Mouse (Mus musculus): ENCODE measurements around the gene Marco. TPM values are rescaled to one million over a fixed set of nuclear protein-coding genes. Genes with fewer than 3 reads are reported as not detected.

The Marco gene
- polyA plus RNA-seq (2016; fragmentation: Nextera tagmentation; extraction: Ambion mirVana), result not detected in 2 replicates

DNA sequence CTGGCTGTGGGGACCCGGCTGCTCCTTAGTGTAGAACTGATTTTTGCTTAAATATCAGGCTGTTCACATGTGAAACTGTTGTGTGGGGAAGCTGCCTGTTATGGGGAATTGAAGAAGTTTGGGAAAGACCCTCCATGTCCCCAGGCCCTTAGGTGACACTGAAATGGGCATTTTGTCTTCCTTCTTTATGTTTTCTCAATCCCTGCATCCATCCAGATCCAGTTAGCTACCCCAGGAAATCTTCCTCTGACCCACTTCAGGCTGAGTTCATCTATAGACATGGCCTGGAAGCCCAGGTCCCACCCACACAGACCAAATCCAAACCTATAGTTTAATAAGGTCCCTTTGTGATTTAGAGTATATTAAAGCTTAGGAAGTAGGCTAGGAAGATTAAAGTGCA is at the start of gene Marco:
Gene Marco (minus strand): TSS at position 101 of the 400 bp plus-strand sequence.
- H3K9me3 ChIP-seq (replicated peaks), result no peaks in the 10 kb centered on the region
- H3K27me3 ChIP-seq (ENCODE audit: low read depth, poor library complexity, severe bottlenecking), result no peaks in the 10 kb centered on the region
- DNase-seq (ENCODE audit: low spot score), result no peak
- no peaks in the 10 kb centered on the region for H3K4me1 ChIP-seq
- no peaks in the 10 kb centered on the region for H3K36me3 ChIP-seq
- 70% methylated on average over 1 of the region's 1 CpGs for WGBS
- H3K27ac ChIP-seq, result no peak within 1 kb of the TSS
- no peak within 1 kb of the TSS for H3K4me3 ChIP-seq

DNA sequence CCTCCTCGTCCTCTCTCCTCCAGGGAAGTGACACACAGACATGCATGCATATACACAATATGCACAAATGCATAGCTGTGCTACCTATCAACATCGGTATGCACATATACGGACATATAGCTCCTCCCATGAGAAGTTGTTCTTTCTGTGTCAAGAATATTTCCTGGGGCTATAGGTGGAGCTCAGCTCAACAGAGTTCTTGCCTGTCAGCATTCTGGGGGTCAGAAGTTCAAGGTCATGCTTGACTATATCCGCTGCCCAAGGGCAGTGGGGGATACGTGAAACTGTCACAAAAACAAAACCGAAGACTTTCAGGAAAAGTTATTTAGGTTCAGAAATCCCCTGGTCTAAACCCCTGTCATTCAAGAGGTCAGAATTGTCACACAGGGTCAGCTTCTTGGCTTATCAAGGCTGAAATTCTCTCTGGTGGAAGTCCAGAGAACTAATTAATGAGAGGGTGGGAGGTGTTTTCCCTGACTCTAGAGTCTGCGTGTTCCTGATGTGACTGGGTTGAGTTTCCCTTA is 34.7 kb upstream of the Marco start:
- H3K27me3 ChIP-seq (ENCODE audit: low read depth, poor library complexity, severe bottlenecking), result no peaks in the 10 kb centered on the region
- DNase-seq (ENCODE audit: low spot score), result no peak
- H3K9me3 ChIP-seq (replicated peaks), result no peaks in the 10 kb centered on the region
- WGBS, result 87% methylated on average over 7 of the region's 7 CpGs
- H3K36me3 ChIP-seq, result no peaks in the 10 kb centered on the region
- no peak overlapping the region for H3K27ac ChIP-seq
- no peaks in the 10 kb centered on the region for H3K4me1 ChIP-seq
- H3K4me3 ChIP-seq, result no peak overlapping the region

DNA sequence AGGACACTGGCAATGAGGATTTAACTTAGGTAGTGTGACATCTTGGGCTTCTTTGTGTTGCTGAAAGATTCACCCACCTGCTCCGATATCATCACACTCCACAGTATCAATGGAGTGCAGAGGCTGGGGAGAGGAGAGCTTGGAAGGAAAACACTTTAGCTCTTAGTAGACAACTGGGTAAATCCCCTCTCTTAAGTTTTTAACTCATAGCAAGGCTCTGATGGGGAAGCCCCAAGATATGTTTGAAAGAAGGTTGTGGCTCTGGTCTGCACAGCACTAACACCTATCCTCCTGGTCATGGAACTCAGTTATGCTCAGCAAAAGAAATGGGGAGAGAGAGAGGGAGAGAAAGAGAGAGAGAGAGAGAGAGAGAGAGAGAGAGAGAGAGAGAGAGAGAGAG is 32.2 kb upstream of the Marco start:
- Histone ChIP-seq H3K4me1 (no peaks in the 10 kb centered on the region), H3K36me3 (no peaks in the 10 kb centered on the region), H3K9me3 (replicated peaks) (no peaks in the 10 kb centered on the region), H3K4me3 (no peak overlapping the region), H3K27ac (no peak overlapping the region), H3K27me3 (ENCODE audit: low read depth, poor library complexity, severe bottlenecking) (no peaks in the 10 kb centered on the region)
- DNase-seq (ENCODE audit: low spot score), result no peak
- 88% methylated on average over 1 of the region's 1 CpGs for WGBS

DNA sequence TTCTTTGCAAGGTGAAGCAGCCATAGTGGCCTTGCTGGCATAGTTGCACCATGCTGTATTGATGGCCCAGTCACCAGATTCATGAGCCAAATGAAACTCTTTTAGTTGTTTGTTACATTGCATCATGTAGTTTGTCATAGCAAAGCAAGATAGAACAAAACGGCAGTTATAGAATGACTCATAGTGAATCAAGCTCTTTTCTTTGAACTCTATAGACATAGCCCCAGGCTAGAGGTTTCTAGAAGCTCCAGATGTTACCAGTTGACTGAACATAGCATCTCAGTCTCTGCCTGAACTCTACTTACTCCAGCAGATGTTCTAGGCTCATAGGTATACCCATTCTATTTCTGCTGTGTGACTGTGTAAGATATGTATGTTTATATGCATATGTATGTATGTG is 31.1 kb upstream of the Marco start:
- Histone ChIP-seq H3K9me3 (replicated peaks) (no peaks in the 10 kb centered on the region), H3K36me3 (no peaks in the 10 kb centered on the region), H3K27ac (no peak overlapping the region), H3K27me3 (ENCODE audit: low read depth, poor library complexity, severe bottlenecking) (no peaks in the 10 kb centered on the region), H3K4me1 (no peaks in the 10 kb centered on the region), H3K4me3 (no peak overlapping the region)
- DNase-seq (ENCODE audit: low spot score), result no peak
- WGBS, result 77% methylated on average over 1 of the region's 1 CpGs

GRCm38 (mm10) chr1:120532321-120532916 is 27.6 kb upstream of the Marco start:
- no peak for DNase-seq (ENCODE audit: low spot score)
- WGBS, result 83% methylated on average over 6 of the region's 6 CpGs
- Histone ChIP-seq H3K4me1 (no peaks in the 10 kb centered on the region), H3K9me3 (replicated peaks) (no peaks in the 10 kb centered on the region), H3K27ac (no peak overlapping the region), H3K36me3 (no peaks in the 10 kb centered on the region), H3K27me3 (ENCODE audit: low read depth, poor library complexity, severe bottlenecking) (no peaks in the 10 kb centered on the region), H3K4me3 (no peak overlapping the region)

DNA sequence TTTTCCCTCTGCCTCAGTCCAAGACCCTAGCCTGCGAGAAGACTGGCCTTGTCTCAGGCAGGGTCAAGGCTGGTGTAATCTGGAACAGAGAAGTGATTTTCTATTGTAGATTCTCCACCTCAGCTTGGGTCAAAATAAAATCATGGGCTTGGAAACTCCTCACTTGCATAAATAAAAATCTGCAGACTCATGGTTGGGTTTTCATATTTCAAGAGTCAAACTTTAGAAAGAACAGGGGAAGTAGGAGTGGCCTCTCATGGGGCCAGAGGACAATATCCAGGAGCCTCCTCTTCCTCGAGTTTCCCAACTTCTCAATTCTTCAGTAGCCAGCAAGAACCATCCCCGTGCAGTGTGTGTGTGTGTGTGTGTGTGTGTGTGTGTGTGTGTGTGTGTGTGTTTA is 26.9 kb upstream of the Marco start:
- H3K36me3 ChIP-seq, result no peaks in the 10 kb centered on the region
- H3K27ac ChIP-seq, result no peak overlapping the region
- H3K4me1 ChIP-seq, result no peaks in the 10 kb centered on the region
- WGBS, result 69% methylated on average over 3 of the region's 3 CpGs
- no peaks in the 10 kb centered on the region for H3K9me3 ChIP-seq (replicated peaks)
- no peaks in the 10 kb centered on the region for H3K27me3 ChIP-seq (ENCODE audit: low read depth, poor library complexity, severe bottlenecking)
- H3K4me3 ChIP-seq, result no peak overlapping the region
- DNase-seq (ENCODE audit: low spot score), result no peak

GRCm38 (mm10) chr1:120529881-120530280 is 25.1 kb upstream of the Marco start:
- Histone ChIP-seq H3K27me3 (ENCODE audit: low read depth, poor library complexity, severe bottlenecking) (no peaks in the 10 kb centered on the region), H3K27ac (no peak overlapping the region), H3K9me3 (replicated peaks) (no peaks in the 10 kb centered on the region), H3K4me3 (no peak overlapping the region), H3K36me3 (no peaks in the 10 kb centered on the region), H3K4me1 (no peaks in the 10 kb centered on the region)
- no peak for DNase-seq (ENCODE audit: low spot score)
- 73% methylated on average over 2 of the region's 2 CpGs for WGBS

GRCm38 (mm10) chr1:120517618-120518017 is 12.8 kb upstream of the Marco start:
- no peak for DNase-seq (ENCODE audit: low spot score)
- Histone ChIP-seq H3K27me3 (ENCODE audit: low read depth, poor library complexity, severe bottlenecking) (no peaks in the 10 kb centered on the region), H3K27ac (no peak overlapping the region), H3K4me3 (no peak overlapping the region), H3K36me3 (no peaks in the 10 kb centered on the region), H3K4me1 (no peaks in the 10 kb centered on the region), H3K9me3 (replicated peaks) (no peaks in the 10 kb centered on the region)
- 78% methylated on average over 7 of the region's 7 CpGs for WGBS

GRCm38 (mm10) chr1:120510311-120510710 is 5.5 kb upstream of the Marco start:
- WGBS, result 71% methylated on average over 3 of the region's 3 CpGs
- H3K9me3 ChIP-seq (replicated peaks), result no peaks in the 10 kb centered on the region

DNA sequence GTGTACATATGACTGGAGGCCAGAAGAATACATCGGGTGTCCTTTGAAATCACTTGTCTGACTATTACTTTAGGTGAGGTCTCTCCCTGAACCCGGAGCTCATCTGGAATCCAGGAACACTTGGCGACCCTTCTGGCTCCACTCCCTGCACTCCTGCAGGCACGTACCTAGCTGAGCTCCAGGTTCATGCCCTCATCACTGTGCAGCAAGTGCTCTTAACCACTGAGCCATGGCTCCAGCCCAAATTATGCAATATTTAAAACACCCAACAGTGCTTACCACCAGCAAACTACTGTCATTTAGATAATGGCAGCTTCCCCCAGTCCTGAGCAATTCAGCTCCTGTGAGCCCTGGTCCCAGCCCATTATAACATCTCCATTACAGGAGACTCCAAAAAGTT is 4.2 kb upstream of the Marco start:
- H3K27me3 ChIP-seq (ENCODE audit: low read depth, poor library complexity, severe bottlenecking), result no peaks in the 10 kb centered on the region
- H3K36me3 ChIP-seq, result no peaks in the 10 kb centered on the region
- WGBS, result 88% methylated on average over 4 of the region's 4 CpGs
- no peak for DNase-seq (ENCODE audit: low spot score)
- no peak overlapping the region for H3K27ac ChIP-seq
- H3K9me3 ChIP-seq (replicated peaks), result no peaks in the 10 kb centered on the region
- H3K4me1 ChIP-seq, result no peaks in the 10 kb centered on the region
- no peak overlapping the region for H3K4me3 ChIP-seq

More at GRCm38 (mm10) chr1:120510311-120510710, 5.5 kb upstream of the Marco start:
- DNase-seq (ENCODE audit: low spot score), result no peak
- Histone ChIP-seq H3K27me3 (ENCODE audit: low read depth, poor library complexity, severe bottlenecking) (no peaks in the 10 kb centered on the region), H3K27ac (no peak overlapping the region), H3K4me3 (no peak overlapping the region), H3K4me1 (no peaks in the 10 kb centered on the region), H3K36me3 (no peaks in the 10 kb centered on the region)

GRCm38 (mm10) chr1:120504046-120504710 is 646 bp downstream of the Marco start:
- H3K4me1 ChIP-seq, result no peaks in the 10 kb centered on the region
- no peaks in the 10 kb centered on the region for H3K9me3 ChIP-seq (replicated peaks)
- WGBS, result 74% methylated on average over 6 of the region's 6 CpGs
- DNase-seq (ENCODE audit: low spot score), result no peak
- H3K4me3 ChIP-seq, result no peak overlapping the region
- no peaks in the 10 kb centered on the region for H3K36me3 ChIP-seq
- H3K27me3 ChIP-seq (ENCODE audit: low read depth, poor library complexity, severe bottlenecking), result no peaks in the 10 kb centered on the region
- H3K27ac ChIP-seq, result no peak overlapping the region

DNA sequence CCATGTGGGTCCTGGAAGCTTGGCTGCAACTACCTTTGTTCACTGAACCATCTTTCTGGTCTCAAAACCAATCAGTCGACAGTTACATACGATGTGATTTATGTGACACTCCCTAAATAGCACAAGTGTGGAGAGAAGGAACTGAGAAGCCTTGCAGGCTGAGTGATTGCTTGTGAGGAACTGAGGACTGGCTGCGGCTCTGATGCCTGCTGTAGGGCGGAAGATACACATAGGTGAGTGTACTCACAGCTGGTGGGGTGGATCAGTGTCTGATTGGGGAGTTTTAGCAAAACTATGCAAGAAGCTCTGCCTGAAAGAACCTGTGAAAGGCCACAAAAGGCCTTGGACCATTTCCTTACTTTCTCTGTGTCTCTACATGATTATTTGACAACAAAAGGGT is 3.3 kb downstream of the Marco start:
- DNase-seq (ENCODE audit: low spot score), result no peak
- Histone ChIP-seq H3K36me3 (no peaks in the 10 kb centered on the region), H3K9me3 (replicated peaks) (no peaks in the 10 kb centered on the region), H3K4me1 (no peaks in the 10 kb centered on the region), H3K27me3 (ENCODE audit: low read depth, poor library complexity, severe bottlenecking) (no peaks in the 10 kb centered on the region), H3K27ac (no peak overlapping the region), H3K4me3 (no peak overlapping the region)
- 77% methylated on average over 4 of the region's 4 CpGs for WGBS

DNA sequence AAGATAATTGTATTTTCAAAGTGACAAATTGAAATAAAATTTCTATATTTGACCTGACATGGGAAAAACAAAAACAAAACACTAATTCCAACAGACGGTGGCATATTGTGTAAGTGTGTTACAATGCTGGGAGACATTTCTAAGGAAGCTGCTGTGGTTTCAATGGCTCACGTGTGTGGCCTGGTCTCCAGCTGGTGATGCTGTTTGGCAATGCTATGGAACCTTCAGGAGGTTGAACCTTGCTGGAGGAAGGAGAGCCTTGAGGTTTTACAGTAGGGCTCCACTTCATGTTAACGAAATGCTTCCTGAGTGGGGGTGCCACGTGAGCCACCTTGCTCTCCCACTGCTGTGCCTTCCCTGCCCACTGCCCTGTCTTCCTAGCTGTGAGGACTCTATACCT is 6.8 kb downstream of the Marco start:
- Histone ChIP-seq H3K4me3 (no peak overlapping the region), H3K9me3 (replicated peaks) (no peaks in the 10 kb centered on the region), H3K27ac (no peak overlapping the region), H3K4me1 (no peaks in the 10 kb centered on the region), H3K36me3 (no peaks in the 10 kb centered on the region), H3K27me3 (ENCODE audit: low read depth, poor library complexity, severe bottlenecking) (no peaks in the 10 kb centered on the region)
- DNase-seq (ENCODE audit: low spot score), result no peak
- WGBS, result 74% methylated on average over 4 of the region's 4 CpGs

Measured in limb, embryonic 10.5 days (tissue).